Mouse (Mus musculus): ENCODE measurements around the gene Pogz.
"Not testable (repeated sequence)": the region's sequence is repeated elsewhere in the genome, so short reads cannot be mapped to it uniquely, and the experiment has no call there.

Gene Pogz

DNA sequence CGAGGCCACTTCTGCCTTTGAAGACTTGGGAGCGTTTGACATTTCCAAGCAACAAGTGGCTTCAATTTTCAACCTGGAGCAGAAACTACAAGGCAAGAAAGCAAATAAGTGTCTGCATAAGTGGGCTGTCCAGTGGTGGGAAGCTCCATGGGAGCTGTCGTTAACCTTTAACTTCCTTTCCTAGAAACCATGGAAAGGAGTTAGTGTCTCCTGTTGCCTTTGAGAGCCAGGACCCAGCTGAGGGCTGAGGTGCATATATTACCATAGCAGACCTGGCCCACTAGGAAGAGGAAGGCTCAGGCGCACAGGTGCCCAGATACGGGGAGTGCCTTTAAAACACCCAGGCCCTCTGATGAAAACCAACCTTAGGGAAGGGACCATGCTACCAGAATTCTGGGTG is 4.7 kb upstream of the Pogz start:
- DNase-seq (ENCODE audit: low read depth, low spot score), result no peak

- DNase-seq (ENCODE audit: low read depth, low spot score), result no peak
Measured at GRCm38 (mm10) chr3:94833358-94833757, 4.0 kb upstream of the Pogz start.

- DNase-seq (ENCODE audit: low read depth, low spot score), result no peak
Measured at GRCm38 (mm10) chr3:94835396-94835795, 2.0 kb upstream of the Pogz start.

GRCm38 (mm10) chr3:94837959-94838496 is 661 bp downstream of the Pogz start:
- peak; percentile 78 for DNase-seq (ENCODE audit: low read depth, low spot score)

- DNase-seq (ENCODE audit: low read depth, low spot score), result no peak
Measured at GRCm38 (mm10) chr3:94838631-94839030, 1.3 kb downstream of the Pogz start.

GRCm38 (mm10) chr3:94839101-94839500 is 1.7 kb downstream of the Pogz start:
- no peak for DNase-seq (ENCODE audit: low read depth, low spot score)

GRCm38 (mm10) chr3:94847382-94847781 is 10.0 kb downstream of the Pogz start:
- DNase-seq (ENCODE audit: low read depth, low spot score), result no peak

GRCm38 (mm10) chr3:94849338-94849737 is 12.0 kb downstream of the Pogz start:
- no peak for DNase-seq (ENCODE audit: low read depth, low spot score)

DNA sequence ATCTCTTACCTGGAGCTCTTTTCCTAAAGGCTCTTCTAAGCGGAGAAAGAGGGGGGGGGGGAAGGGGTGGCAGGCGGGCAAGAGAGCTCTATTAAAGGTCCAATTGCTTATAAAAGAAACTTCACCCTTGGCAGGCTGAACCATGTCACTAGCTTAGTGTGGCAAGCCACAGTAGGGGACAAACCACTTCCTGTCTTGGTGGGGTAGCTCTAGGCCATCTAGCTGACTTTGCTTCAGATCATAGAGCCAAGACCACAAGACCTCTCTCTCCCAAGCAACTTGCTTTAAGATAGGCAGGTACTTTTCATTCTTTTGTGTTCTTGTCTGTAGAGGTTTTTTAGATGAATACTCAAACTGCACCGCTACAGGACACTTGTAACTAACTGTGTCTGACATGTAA is 14.4 kb downstream of the Pogz start:
- no peak for DNase-seq (ENCODE audit: low read depth, low spot score)

- no peak for DNase-seq (ENCODE audit: low read depth, low spot score)
Measured at GRCm38 (mm10) chr3:94852215-94852614, 14.8 kb downstream of the Pogz start.

DNA sequence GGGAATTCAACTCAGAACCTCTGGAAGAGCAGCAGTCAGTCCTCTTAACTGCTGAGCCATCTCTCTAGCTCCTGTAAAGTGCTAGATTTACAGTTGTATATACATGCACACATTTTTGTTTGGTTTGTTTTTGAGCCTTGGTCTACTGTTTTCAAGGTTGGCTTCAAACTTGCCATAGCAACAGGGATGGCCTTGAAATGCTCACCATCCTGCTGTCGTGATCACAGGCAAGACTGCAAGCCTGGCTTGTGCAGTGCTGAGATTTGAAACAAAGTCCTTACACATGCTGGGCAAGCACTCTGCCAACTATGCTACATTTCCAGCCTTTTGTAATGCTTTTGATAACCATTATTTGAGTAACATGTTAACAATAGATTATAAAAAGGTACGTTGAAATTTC is 22.1 kb downstream of the Pogz start:
- DNase-seq (ENCODE audit: low read depth, low spot score), result no peak

- DNase-seq (ENCODE audit: low read depth, low spot score), result no peak
Measured at GRCm38 (mm10) chr3:94869011-94869410, 31.6 kb downstream of the Pogz start.

- no peak for DNase-seq (ENCODE audit: low read depth, low spot score)
Measured at GRCm38 (mm10) chr3:94878618-94879017, 41.3 kb downstream of the Pogz start.

GRCm38 (mm10) chr3:94881840-94882239 is 44.5 kb downstream of the Pogz start:
- no peak for DNase-seq (ENCODE audit: low read depth, low spot score)

DNA sequence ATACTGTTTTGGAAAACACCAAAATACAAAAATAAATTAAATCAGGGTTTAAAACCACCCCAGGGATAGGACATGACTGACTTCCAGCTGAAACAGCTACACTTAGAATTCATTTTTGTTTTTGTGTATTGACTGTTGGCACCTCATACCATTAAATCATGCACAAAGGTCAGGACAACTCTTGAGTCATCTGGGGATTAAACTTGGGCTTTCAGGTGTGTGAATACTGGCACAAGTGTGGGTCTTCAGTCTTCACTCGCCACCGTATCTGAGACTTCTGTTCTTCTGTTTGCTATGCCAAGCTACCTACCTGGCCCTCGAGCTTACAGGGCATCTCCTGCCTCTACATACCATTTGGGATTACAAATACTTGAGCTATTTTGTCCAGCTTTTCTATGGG is 45.2 kb downstream of the Pogz start:
- DNase-seq (ENCODE audit: low read depth, low spot score), result no peak

DNA sequence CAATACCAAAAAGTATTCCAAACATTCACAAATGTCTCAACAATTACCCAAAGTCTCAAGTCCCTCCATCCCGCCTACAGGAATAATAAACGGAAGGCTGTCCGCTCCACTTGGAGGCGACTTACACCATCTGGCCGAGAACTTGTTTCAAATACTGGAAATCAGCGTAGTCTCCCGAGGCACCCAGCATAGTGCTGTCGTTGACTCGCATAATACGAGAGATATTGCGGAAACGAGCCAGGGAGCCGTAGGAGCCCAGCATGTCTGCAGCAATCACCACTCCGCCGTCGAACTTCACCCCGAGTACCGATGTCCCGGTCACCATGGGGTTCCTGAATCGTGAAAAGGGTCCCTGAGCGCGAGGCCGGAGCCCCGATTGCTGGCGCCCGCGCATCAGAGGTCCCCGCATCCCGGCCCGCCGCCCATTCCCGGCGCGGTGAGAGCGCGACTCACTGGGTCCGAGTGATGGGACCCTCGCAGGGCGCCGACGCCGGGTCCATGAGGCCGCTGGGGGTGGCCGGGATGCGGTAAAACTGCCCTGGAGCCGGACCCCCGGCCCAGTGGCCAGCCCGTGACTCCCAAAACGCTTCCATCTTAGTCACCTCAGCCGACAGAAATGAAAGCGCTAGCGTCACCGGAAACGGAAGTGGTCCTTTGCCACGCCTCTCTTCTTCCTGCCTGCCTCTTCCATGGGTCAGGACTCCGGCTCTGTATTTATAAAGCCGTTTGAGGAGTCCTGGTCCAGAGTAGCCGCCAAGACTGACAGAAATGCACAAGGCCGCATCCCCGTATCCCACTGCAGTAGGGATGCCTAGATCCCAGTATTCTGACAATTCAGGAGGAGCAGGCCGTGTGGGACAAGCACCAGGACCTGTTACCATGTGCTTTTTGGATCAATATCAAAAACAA is 49.2 kb downstream of the Pogz start, which contains the start of gene Psmb4:
Gene Psmb4, minus strand, starts transcription at position 646 of the 909 bp plus-strand sequence.
- DNase-seq (ENCODE audit: low read depth, low spot score), result peak; percentile 89

GRCm38 (mm10) chr3:94888595-94888994 is 51.2 kb downstream of the Pogz start:
- peak; percentile 30 for DNase-seq (ENCODE audit: low read depth, low spot score)

DNA sequence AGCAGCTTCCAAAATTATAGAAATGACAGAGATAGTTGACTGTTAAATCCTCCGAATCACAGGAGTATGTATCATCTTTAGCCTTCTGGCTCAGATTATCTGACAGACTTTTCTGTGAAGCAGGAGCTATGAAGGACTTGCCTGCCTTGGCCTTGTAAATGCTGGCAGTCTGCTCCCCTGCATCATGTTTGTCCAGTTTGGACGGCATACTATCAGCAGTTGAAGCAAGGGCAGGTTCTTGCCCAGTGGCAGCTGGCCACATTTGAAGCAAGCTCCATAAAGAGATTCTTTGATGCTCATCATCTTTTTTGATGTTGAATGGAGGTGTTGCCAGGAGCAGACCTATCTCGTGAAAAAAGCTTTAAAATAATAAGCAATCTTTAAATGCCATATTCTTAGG is 56.7 kb downstream of the Pogz start:
- DNase-seq (ENCODE audit: low read depth, low spot score), result no peak

DNA sequence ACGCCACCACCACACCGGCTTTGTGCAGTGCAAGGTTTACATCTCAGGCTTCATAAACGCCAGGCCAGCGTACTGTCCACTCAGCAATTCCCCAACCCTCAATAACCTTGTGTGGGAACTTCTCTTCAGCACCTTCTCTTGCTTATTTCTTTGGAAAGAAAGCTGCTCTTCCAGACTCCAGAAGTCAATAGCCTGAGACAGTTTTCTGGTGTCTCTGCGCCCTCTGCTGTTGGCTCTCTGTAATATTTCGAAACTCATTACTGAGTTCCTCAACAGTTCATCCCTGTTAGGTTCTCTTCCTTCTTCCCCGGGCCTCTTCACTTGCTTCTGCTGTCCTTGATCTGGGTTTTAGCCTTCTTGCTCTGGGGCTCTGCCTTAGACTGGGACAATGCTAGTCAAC is 65.4 kb downstream of the Pogz start:
- peak; percentile 65 for DNase-seq (ENCODE audit: low read depth, low spot score)

DNA sequence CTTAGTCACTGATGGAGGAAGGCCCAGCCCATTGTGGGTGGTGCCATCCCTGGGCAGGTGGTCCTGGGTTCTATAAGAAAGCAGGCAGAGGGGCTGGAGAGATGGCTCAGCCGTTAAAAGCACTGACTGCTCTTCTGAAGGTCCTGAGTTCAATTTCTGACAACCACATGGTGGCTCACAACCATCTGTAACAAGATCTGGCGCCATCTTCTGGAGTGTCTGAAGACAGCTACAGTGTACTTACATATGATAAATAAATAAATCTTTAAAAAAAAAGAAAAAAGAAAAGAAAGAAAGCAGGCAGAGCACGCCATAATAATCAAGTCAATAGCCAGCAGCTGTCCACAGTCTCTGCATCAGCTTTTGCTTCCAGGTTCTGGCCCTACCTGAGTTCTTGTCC is 67.4 kb downstream of the Pogz start:
- not testable (repeated sequence) for DNase-seq (ENCODE audit: low read depth, low spot score)

- DNase-seq (ENCODE audit: low read depth, low spot score), result no peak
Measured at GRCm38 (mm10) chr3:94906482-94906881, 69.1 kb downstream of the Pogz start.

DNA sequence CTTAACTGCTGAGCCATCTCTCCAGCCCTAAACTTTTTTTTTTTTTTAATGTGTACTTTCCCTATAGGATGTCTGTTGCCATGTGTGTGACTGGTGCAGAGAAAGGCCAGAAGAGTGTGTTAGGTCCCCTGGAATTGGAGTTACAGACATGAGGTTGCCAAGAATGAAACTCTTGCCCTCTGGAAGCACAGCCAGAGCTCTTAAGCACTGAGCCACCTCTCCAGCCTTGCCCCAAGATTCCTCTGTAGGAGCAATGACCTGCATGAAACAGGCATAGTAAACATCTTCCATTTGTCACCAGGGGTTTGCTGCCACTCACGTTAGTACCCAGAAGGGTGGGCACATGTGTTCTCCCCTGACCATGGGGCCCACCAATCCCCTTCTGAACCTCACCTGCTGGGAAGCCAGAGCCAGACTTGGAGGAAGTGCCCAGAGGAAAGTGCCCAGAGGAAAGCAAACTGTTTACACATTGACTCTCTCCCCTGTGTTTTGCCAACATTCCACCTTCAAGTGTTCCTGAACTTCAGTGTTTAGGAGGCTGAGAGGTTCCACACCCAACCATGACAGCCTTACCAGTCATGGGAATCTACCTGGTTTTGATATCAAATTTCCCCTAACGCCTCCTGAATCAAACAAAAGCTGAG is 73.8 kb downstream of the Pogz start:
- DNase-seq (ENCODE audit: low read depth, low spot score), result no peak

GRCm38 (mm10) chr3:94913801-94914200 is 76.4 kb downstream of the Pogz start:
- no peak for DNase-seq (ENCODE audit: low read depth, low spot score)

All from forelimb bud, embryonic 11.5 days (tissue).